Mouse (Mus musculus) effector memory CD4-positive, alpha-beta T cell, adult 5 months (primary cell): ENCODE measurements around the gene Trim66. TPM values are rescaled to one million over a fixed set of nuclear protein-coding genes. Genes with fewer than 3 reads are reported as not detected.

Source experiments
- polyA plus RNA-seq: library from polyadenylated mRNA; unstranded; fragments of 100-300 nt; shearing (Covaris generic); gene quantifications from one replicate; pipeline ENCODE4 v1.2.1, GENCODE M21; 2017

Gene Trim66
- polyA plus RNA-seq = not detected

GRCm38 (mm10) chr7:109508034-109508433 lies at the start of gene Trim66:
TSS of gene Trim66 (minus strand) at chr7:109508134.

DNA sequence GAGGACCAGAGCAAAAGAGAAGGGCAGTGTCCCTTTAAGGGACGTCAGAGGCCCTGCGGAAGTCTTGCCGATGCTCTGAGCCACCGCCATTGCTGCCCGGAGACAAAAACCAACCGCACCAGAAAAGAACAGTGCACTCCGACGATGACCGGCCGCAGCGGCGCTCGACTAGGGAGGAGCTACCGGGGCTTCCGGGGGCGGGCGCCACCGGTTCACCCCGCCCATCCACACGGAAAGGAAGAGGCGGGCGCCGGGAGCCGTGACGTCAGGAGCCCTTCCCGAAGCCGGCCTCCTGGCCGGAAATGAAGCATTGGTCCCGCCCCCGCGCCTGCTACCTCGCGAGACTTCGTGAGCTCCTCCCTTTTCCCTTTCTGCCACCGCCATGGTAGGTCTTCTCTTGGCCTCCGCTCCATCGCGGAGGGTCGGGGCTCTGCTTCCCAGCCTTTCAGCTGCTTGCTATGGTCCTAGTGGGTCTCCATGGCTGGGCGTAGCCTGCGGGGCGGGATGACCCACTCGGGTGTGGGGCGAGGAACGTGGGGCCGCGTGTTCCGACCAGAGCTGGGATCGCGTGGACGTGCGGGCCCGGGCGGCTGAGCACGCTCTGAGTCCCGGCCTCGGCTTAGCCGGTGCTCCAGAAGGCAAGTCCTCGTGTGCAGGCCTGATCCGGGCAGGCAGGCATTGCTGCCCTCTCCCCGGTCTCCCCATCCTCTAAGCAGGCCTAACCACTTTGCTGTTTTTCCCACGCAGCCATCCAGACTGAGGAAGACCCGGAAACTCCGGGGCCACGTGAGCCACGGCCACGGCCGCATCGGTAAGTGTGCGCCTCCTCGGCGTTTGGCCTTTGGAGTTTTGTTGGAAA lies 11.1 kb upstream of the Trim66 start, which contains the start of gene Rpl27a:
Gene Rpl27a (plus strand): TSS at position 310 of the 859 bp plus-strand sequence.

GRCm38 (mm10) chr7:109438781-109439591 lies 68.9 kb downstream of the Trim66 start, which contains the start of gene Stk33:
TSS of gene Stk33 (minus strand) at chr7:109439081.

Other genes starting within 250 kb of the Trim66 start
- gene Stk33, start 69.1 kb downstream of the Trim66 start, polyA plus RNA-seq = not detected
- 128 TPM for gene Rpl27a, start 11.0 kb upstream of the Trim66 start, polyA plus RNA-seq
- 0.54 TPM for gene St5, start 195.5 kb upstream of the Trim66 start, polyA plus RNA-seq
- gene Akip1, start 195.6 kb upstream of the Trim66 start, polyA plus RNA-seq = 10.3 TPM
- not detected for gene BC051019, start 215.7 kb upstream of the Trim66 start, polyA plus RNA-seq
- gene Ascl3, start 223.6 kb upstream of the Trim66 start, polyA plus RNA-seq = 0.55 TPM
- 92.4 TPM for gene Tmem9b, start 244.7 kb upstream of the Trim66 start, polyA plus RNA-seq